Mouse (Mus musculus): ENCODE measurements at regions not wholly inside any gene's neighbourhood (a gene's known extent, or its start where the extent isn't known, plus 50 kb on each side); places are given as distances from the start of the nearest gene placed in this dataset.
A peak's percentile ranks its signal among the peaks of the same experiment; 100 is the strongest.

- no peaks in the 10 kb centered on the region for H3K27me3 ChIP-seq
- H3K4me2 ChIP-seq: no peak overlapping the region
- H3K9me3 ChIP-seq: no peaks in the 10 kb centered on the region
- no peak overlapping the region for H3K9ac ChIP-seq
- 21% methylated on average over 6 of the region's 6 CpGs for WGBS
- no peak overlapping the region for H3K27ac ChIP-seq
- H3K36me3 ChIP-seq: no peaks in the 10 kb centered on the region
- H3K4me1 ChIP-seq: no peaks in the 10 kb centered on the region
- H3K4me3 ChIP-seq: no peak overlapping the region
- ATAC-seq (ENCODE audit: insufficient number of reproducible peaks, low FRiP score, low TSS enrichment, low read depth): no peak
These were observed 1789.0 kb upstream of the Gm7489 start for GRCm38 (mm10) chr15:52095629-52096190.

GRCm38 (mm10) chr15:52108761-52109160, 1775.9 kb upstream of the Gm7489 start:
- Histone ChIP-seq H3K27ac (no peak overlapping the region), H3K27me3 (no peaks in the 10 kb centered on the region), H3K9me3 (no peaks in the 10 kb centered on the region), H3K4me2 (no peak overlapping the region), H3K9ac (no peak overlapping the region), H3K4me1 (no peaks in the 10 kb centered on the region), H3K36me3 (no peaks in the 10 kb centered on the region), H3K4me3 (no peak overlapping the region)
- ATAC-seq (ENCODE audit: insufficient number of reproducible peaks, low FRiP score, low TSS enrichment, low read depth): no peak
- WGBS: 60% methylated on average over 2 of the region's 2 CpGs

GRCm38 (mm10) chr15:52114368-52115036, 1770.2 kb upstream of the Gm7489 start:
- Histone ChIP-seq H3K4me2 (no peak overlapping the region), H3K36me3 (no peaks in the 10 kb centered on the region), H3K9ac (no peak overlapping the region), H3K27ac (no peak overlapping the region), H3K9me3 (no peaks in the 10 kb centered on the region), H3K4me3 (no peak overlapping the region), H3K4me1 (no peaks in the 10 kb centered on the region), H3K27me3 (no peaks in the 10 kb centered on the region)
- ATAC-seq (ENCODE audit: insufficient number of reproducible peaks, low FRiP score, low TSS enrichment, low read depth): no peak
- WGBS: 86% methylated on average over 2 of the region's 2 CpGs

GRCm38 (mm10) chr15:52136693-52137092, 1748.0 kb upstream of the Gm7489 start:
- Histone ChIP-seq H3K9ac (no peak overlapping the region), H3K27me3 (no peaks in the 10 kb centered on the region), H3K4me1 (no peaks in the 10 kb centered on the region), H3K36me3 (no peaks in the 10 kb centered on the region), H3K4me3 (no peak overlapping the region), H3K4me2 (no peak overlapping the region), H3K27ac (no peak overlapping the region), H3K9me3 (no peaks in the 10 kb centered on the region)
- 77% methylated on average over 3 of the region's 3 CpGs for WGBS
- no peak for ATAC-seq (ENCODE audit: insufficient number of reproducible peaks, low FRiP score, low TSS enrichment, low read depth)

GRCm38 (mm10) chr15:52153421-52153820, 1731.3 kb upstream of the Gm7489 start:
- Histone ChIP-seq H3K4me1 (0 out of 2 replicates have a peak, but pooled peaks cover 3% of the 10 kb centered on the region), H3K4me3 (no peak overlapping the region), H3K4me2 (no peak overlapping the region), H3K9me3 (no peaks in the 10 kb centered on the region), H3K9ac (no peak overlapping the region), H3K27ac (no peak overlapping the region), H3K36me3 (no peaks in the 10 kb centered on the region), H3K27me3 (no peaks in the 10 kb centered on the region)
- no peak for ATAC-seq (ENCODE audit: insufficient number of reproducible peaks, low FRiP score, low TSS enrichment, low read depth)
- 18% methylated on average over 5 of the region's 5 CpGs for WGBS

- H3K4me1 ChIP-seq: peaks cover 8% of the 10 kb centered on the region
- ATAC-seq (ENCODE audit: insufficient number of reproducible peaks, low FRiP score, low TSS enrichment, low read depth): no peak
- H3K4me3 ChIP-seq: no peak overlapping the region
- no peaks in the 10 kb centered on the region for H3K36me3 ChIP-seq
- H3K4me2 ChIP-seq: no peak overlapping the region
- no peaks in the 10 kb centered on the region for H3K9me3 ChIP-seq
- 68% methylated on average over 1 of the region's 1 CpGs for WGBS
- no peak overlapping the region for H3K27ac ChIP-seq
- no peak overlapping the region for H3K9ac ChIP-seq
- H3K27me3 ChIP-seq: no peaks in the 10 kb centered on the region
These were observed 1728.9 kb upstream of the Gm7489 start for GRCm38 (mm10) chr15:52155784-52156183.

- no peak for ATAC-seq (ENCODE audit: insufficient number of reproducible peaks, low FRiP score, low TSS enrichment, low read depth)
- H3K9ac ChIP-seq: no peak overlapping the region
- no peak overlapping the region for H3K4me2 ChIP-seq
- H3K36me3 ChIP-seq: no peaks in the 10 kb centered on the region
- H3K4me1 ChIP-seq: peaks cover 12% of the 10 kb centered on the region
- H3K27ac ChIP-seq: no peak overlapping the region
- no peaks in the 10 kb centered on the region for H3K27me3 ChIP-seq
- no peaks in the 10 kb centered on the region for H3K9me3 ChIP-seq
- WGBS: 46% methylated on average over 4 of the region's 4 CpGs
- no peak overlapping the region for H3K4me3 ChIP-seq
These were observed 1727.9 kb upstream of the Gm7489 start for GRCm38 (mm10) chr15:52156779-52157178.

GRCm38 (mm10) chr15:52160181-52161088, 1724.3 kb upstream of the Gm7489 start:
- H3K4me1 ChIP-seq: peaks cover 14% of the 10 kb centered on the region
- no peaks in the 10 kb centered on the region for H3K9me3 ChIP-seq
- H3K36me3 ChIP-seq: no peaks in the 10 kb centered on the region
- ATAC-seq (ENCODE audit: insufficient number of reproducible peaks, low FRiP score, low TSS enrichment, low read depth): no peak
- H3K4me3 ChIP-seq: peak overlapping the region; percentile 16
- H3K27me3 ChIP-seq: no peaks in the 10 kb centered on the region
- H3K9ac ChIP-seq: no peak overlapping the region
- H3K4me2 ChIP-seq: peak overlapping the region; percentile 40
- H3K27ac ChIP-seq: no peak overlapping the region
- 17% methylated on average over 18 of the region's 18 CpGs for WGBS

GRCm38 (mm10) chr15:52161089-52161442, 1723.6 kb upstream of the Gm7489 start:
- no peaks in the 10 kb centered on the region for H3K9me3 ChIP-seq
- H3K36me3 ChIP-seq: no peaks in the 10 kb centered on the region
- WGBS: 15% methylated on average over 3 of the region's 3 CpGs
- no peak overlapping the region for H3K27ac ChIP-seq
- H3K4me3 ChIP-seq: no peak overlapping the region
- H3K4me1 ChIP-seq: peaks cover 14% of the 10 kb centered on the region
- no peaks in the 10 kb centered on the region for H3K27me3 ChIP-seq
- no peak overlapping the region for H3K9ac ChIP-seq
- H3K4me2 ChIP-seq: no peak overlapping the region
- ATAC-seq (ENCODE audit: insufficient number of reproducible peaks, low FRiP score, low TSS enrichment, low read depth): no peak

GRCm38 (mm10) chr15:52161568-52162316, 1723.0 kb upstream of the Gm7489 start:
- no peaks in the 10 kb centered on the region for H3K36me3 ChIP-seq
- ATAC-seq (ENCODE audit: insufficient number of reproducible peaks, low FRiP score, low TSS enrichment, low read depth): peak; percentile 52; the same call in 1 of the 2 replicates
- no peak overlapping the region for H3K9ac ChIP-seq
- H3K27me3 ChIP-seq: no peaks in the 10 kb centered on the region
- no peak overlapping the region for H3K4me2 ChIP-seq
- 25% methylated on average over 19 of the region's 19 CpGs for WGBS
- H3K4me3 ChIP-seq: no peak overlapping the region
- peaks cover 14% of the 10 kb centered on the region for H3K4me1 ChIP-seq
- no peak overlapping the region for H3K27ac ChIP-seq
- H3K9me3 ChIP-seq: no peaks in the 10 kb centered on the region

- Histone ChIP-seq H3K36me3 (no peaks in the 10 kb centered on the region), H3K9me3 (no peaks in the 10 kb centered on the region), H3K4me2 (no peak overlapping the region), H3K4me3 (no peak overlapping the region), H3K27me3 (no peaks in the 10 kb centered on the region), H3K4me1 (peaks cover 6% of the 10 kb centered on the region; the same call in 1 of the 2 replicates), H3K27ac (no peak overlapping the region), H3K9ac (no peak overlapping the region)
- no peak for ATAC-seq (ENCODE audit: insufficient number of reproducible peaks, low FRiP score, low TSS enrichment, low read depth)
- 83% methylated on average over 4 of the region's 4 CpGs for WGBS
These were observed 1718.6 kb upstream of the Gm7489 start for GRCm38 (mm10) chr15:52166144-52166543.
